Mouse (Mus musculus) MEL (cell line): ENCODE measurements around the gene Liph. TPM values are rescaled to one million over a fixed set of nuclear protein-coding genes. Genes with fewer than 3 reads are reported as not detected.

ENCODE experiments used
- DNase-seq: peaks from one replicate; pipeline ENCODE4 v3.0.0; 2011; ENCODE audit warnings: low read depth, low spot score
- H3K27ac ChIP-seq: 2 replicates; pipeline ENCODE4 v1.5.1; 2012; ENCODE audit warnings: low read depth, mild to moderate bottlenecking, control low read depth, low read length, moderate library complexity; ENCODE audit not compliant: control insufficient read depth
- H3K27me3 ChIP-seq, 2 experiments: fragments of 150-350 bp in 1 of 2; sonication (generic) in 1 of 2; 2 replicates each; pipeline ENCODE4 v1.6.1; 2012; ENCODE audit warnings: low read length in 2 of 2, mild to moderate bottlenecking in 2 of 2, improper control_type of control experiment in 1 of 2, moderate library complexity in 1 of 2; ENCODE audit not compliant: insufficient read depth in 2 of 2, control insufficient read depth in 1 of 2
- H3K36me3 ChIP-seq, 2 experiments: 2 replicates each; pipeline ENCODE4 v1.6.1; 2012 to 2014; ENCODE audit warnings: low read length in 2 of 2, improper control_type of control experiment in 1 of 2, inconsistent platforms in 1 of 2, mild to moderate bottlenecking in 1 of 2; ENCODE audit not compliant: insufficient read depth in 2 of 2, control insufficient read depth in 1 of 2
- H3K4me1 ChIP-seq, 2 experiments: fragments of 150-350 bp in 1 of 2; sonication (generic) in 1 of 2; 2 replicates each; pipeline ENCODE4 v1.6.1; 2012; ENCODE audit warnings: low read length in 2 of 2, improper control_type of control experiment in 1 of 2, mild to moderate bottlenecking in 1 of 2; ENCODE audit not compliant: insufficient read depth in 2 of 2, control insufficient read depth in 1 of 2
- H3K4me3 ChIP-seq, 2 experiments: fragments of 150-350 bp in 1 of 2; sonication (generic) in 1 of 2; 2 replicates each; pipeline ENCODE4 v1.5.1; 2012; ENCODE audit warnings: low read depth in 2 of 2, low read length in 2 of 2, mild to moderate bottlenecking in 2 of 2, moderate library complexity in 2 of 2, control low read depth in 1 of 2, improper control_type of control experiment in 1 of 2; ENCODE audit not compliant: control insufficient read depth in 1 of 2, insufficient read depth in 1 of 2
- H3K79me2 ChIP-seq: 2 replicates; pipeline ENCODE4 v1.6.1; 2012; ENCODE audit warnings: mild to moderate bottlenecking, low read length, moderate library complexity; ENCODE audit not compliant: control insufficient read depth, poor library complexity, insufficient read depth
- H3K9ac ChIP-seq: 2 replicates; pipeline ENCODE4 v1.6.1; 2012; ENCODE audit warnings: low read depth, mild to moderate bottlenecking, control low read depth, low read length, moderate library complexity; ENCODE audit not compliant: control insufficient read depth, poor library complexity, severe bottlenecking
- H3K9me3 ChIP-seq: fragments of 150-350 bp; sonication (generic); replicated peaks from 2 replicates; pipeline ENCODE4 v1.6.1; 2012; ENCODE audit warnings: mild to moderate bottlenecking, low read length, improper control_type of control experiment, moderate library complexity; ENCODE audit not compliant: insufficient read depth
- BHLHE40 ChIP-seq: IDR thresholded peaks from 2 replicates; pipeline ENCODE4 v1.6.1; 2012; ENCODE audit warnings: low read depth, mild to moderate bottlenecking, inconsistent platforms, low read length, improper control_type of control experiment, borderline replicate concordance
- ELF1 ChIP-seq: IDR thresholded peaks from 2 replicates; pipeline ENCODE4 v1.6.1; 2014; ENCODE audit warnings: low read depth, mild to moderate bottlenecking, inconsistent platforms, low read length, improper control_type of control experiment, moderate library complexity
- HCFC1 ChIP-seq: IDR thresholded peaks from 2 replicates; pipeline ENCODE4 v1.6.1; 2012; ENCODE audit warnings: low read depth, mild to moderate bottlenecking, inconsistent platforms, low read length, improper control_type of control experiment, moderate library complexity
- JUND ChIP-seq: IDR thresholded peaks from 2 replicates; pipeline ENCODE4 v1.6.1; 2011; ENCODE audit warnings: low read depth, mild to moderate bottlenecking, improper control_type of control experiment, low read length
- KAT2A ChIP-seq: conservative IDR thresholded peaks from 2 replicates; pipeline ENCODE4 v1.6.1; 2012; ENCODE audit warnings: low read depth, low read length, improper control_type of control experiment, inconsistent platforms
- MXI1 ChIP-seq: IDR thresholded peaks from 2 replicates; pipeline ENCODE4 v1.6.1; 2011; ENCODE audit warnings: mild to moderate bottlenecking, low read depth, low read length, improper control_type of control experiment
- MYB ChIP-seq: IDR thresholded peaks from 2 replicates; pipeline ENCODE4 v1.6.1; 2011; ENCODE audit warnings: mild to moderate bottlenecking, low read depth, low read length, improper control_type of control experiment
- POLR2AphosphoS2 ChIP-seq: IDR thresholded peaks from 2 replicates; pipeline ENCODE4 v1.6.1; 2011; ENCODE audit warnings: low read length, improper control_type of control experiment
- POLR2AphosphoS5 ChIP-seq: IDR thresholded peaks from 2 replicates; pipeline ENCODE4 v1.6.1; 2012; ENCODE audit warnings: low read depth, borderline replicate concordance, mild to moderate bottlenecking, inconsistent platforms, low read length, moderate library complexity, mixed read lengths
- TAL1 ChIP-seq: IDR thresholded peaks from 2 replicates; pipeline ENCODE4 v1.6.1; 2012; ENCODE audit warnings: mild to moderate bottlenecking, inconsistent platforms, low read length, moderate library complexity, mixed read lengths
- TBP ChIP-seq: IDR thresholded peaks from 2 replicates; pipeline ENCODE4 v1.8.0; 2011; ENCODE audit warnings: low read depth, low read length, improper control_type of control experiment
- TCF12 ChIP-seq: IDR thresholded peaks from 2 replicates; pipeline ENCODE4 v1.6.1; 2014; ENCODE audit warnings: low read depth, mild to moderate bottlenecking, inconsistent platforms, low read length, improper control_type of control experiment, moderate library complexity
- UBTF ChIP-seq: IDR thresholded peaks from 2 replicates; pipeline ENCODE4 v1.6.1; 2012; ENCODE audit warnings: low read depth, mild to moderate bottlenecking, inconsistent platforms, low read length, improper control_type of control experiment, moderate library complexity, borderline replicate concordance; ENCODE audit not compliant: insufficient read depth
- ZC3H11A ChIP-seq: IDR thresholded peaks from 2 replicates; pipeline ENCODE4 v1.6.1; 2012; ENCODE audit warnings: low read depth, mild to moderate bottlenecking, inconsistent platforms, low read length, improper control_type of control experiment
- ZKSCAN1 ChIP-seq: IDR thresholded peaks from 2 replicates; pipeline ENCODE4 v1.6.1; 2012; ENCODE audit warnings: low read depth, mild to moderate bottlenecking, inconsistent platforms, low read length, improper control_type of control experiment, moderate library complexity
- ZMIZ1 ChIP-seq: IDR thresholded peaks from 2 replicates; pipeline ENCODE4 v1.6.1; 2012; ENCODE audit warnings: low read depth, mild to moderate bottlenecking, inconsistent platforms, low read length, improper control_type of control experiment, moderate library complexity
- ZNF384 ChIP-seq: IDR thresholded peaks from 2 replicates; pipeline ENCODE4 v1.6.1; 2012; ENCODE audit warnings: low read depth, mild to moderate bottlenecking, inconsistent platforms, low read length, improper control_type of control experiment
- polyA plus RNA-seq, 2 experiments: library from polyadenylated mRNA; stranded (reverse) in 1 of 2; unstranded in 1 of 2; fragments of >175 nt in 1 of 2; fragments of >200 nt in 1 of 2; gene quantifications; 2 replicates each; pipeline versions ENCODE4 v1.2.1 to v1.2.4; 2012; ENCODE audit warnings: low replicate concordance in 2 of 2, low read depth in 1 of 2; ENCODE audit not compliant: insufficient read length in 2 of 2, insufficient read depth in 1 of 2, missing spikeins in 1 of 2
- total RNA-seq: library from RNA; depleted of rRNA; stranded (reverse); fragments of 300-350 nt; gene quantifications from 2 replicates; pipeline ENCODE4 v1.2.3, GENCODE M21; 2012

The Liph gene
- total and polyA plus RNA-seq, 3 experiments: not detected

DNA sequence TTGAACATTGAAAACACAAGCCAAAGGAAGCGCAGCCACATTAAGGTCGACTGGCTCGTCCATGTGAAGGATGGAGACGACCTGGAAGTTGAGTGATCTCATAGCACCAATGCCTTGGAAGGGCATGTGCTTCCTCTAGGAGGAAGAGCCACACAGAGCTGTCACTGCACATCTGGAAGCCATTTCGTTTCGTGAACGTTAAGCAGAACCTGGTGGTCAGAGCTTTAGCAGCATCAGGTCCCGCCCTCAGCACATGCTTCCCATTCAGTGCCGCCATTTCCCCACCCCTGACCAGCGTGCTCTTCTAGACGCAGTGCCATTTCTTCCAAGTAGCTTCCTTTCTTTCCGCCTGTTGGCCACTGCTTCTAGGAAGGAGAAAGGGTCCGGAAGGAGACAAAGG lies 67.0 kb downstream of the Liph start:
- no peaks in the 10 kb centered on the region for H3K9me3 ChIP-seq
- H3K4me3 ChIP-seq: no peak overlapping the region
- H3K27ac ChIP-seq: no peak overlapping the region
- H3K36me3 ChIP-seq: no peaks in the 10 kb centered on the region
- no peaks in the 10 kb centered on the region for H3K79me2 ChIP-seq
- no peaks in the 10 kb centered on the region for H3K4me1 ChIP-seq
- no peaks in the 10 kb centered on the region for H3K27me3 ChIP-seq
- TF ChIP-seq JUND: no peak
- TF ChIP-seq TAL1: no peak
- TF ChIP-seq TBP: no peak
- TF ChIP-seq MYB: no peak
- no peak for TF ChIP-seq ZKSCAN1
- no peak for TF ChIP-seq ELF1
- TF ChIP-seq ZNF384: no peak
- TF ChIP-seq POLR2AphosphoS5: no peak
- TF ChIP-seq POLR2AphosphoS2: no peak
- TF ChIP-seq HCFC1: no peak
- no peak for TF ChIP-seq ZC3H11A
- TF ChIP-seq UBTF: no peak
- no peak for TF ChIP-seq ZMIZ1
- no peak for TF ChIP-seq MXI1
- no peak for TF ChIP-seq KAT2A
- no peak overlapping the region for H3K9ac ChIP-seq
- no peak for DNase-seq

DNA sequence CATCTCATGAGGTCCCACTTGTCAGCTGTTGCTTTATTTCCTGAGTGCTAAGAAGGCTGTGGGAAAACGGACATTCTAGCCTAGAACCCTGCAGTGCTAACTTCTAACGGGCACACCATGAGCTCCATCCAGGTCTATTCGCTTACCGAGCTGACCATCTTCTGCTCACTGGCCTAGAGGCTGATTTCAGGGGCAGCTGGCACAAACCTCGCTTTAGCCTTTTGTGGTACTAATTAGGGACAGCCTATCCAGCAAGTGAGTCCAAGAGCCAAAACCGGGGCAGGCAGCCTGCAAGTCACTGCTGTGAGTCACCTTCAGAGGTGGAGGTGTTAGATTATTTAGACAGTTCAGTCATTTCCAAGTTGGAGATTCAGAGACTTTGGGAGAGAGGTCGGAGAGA lies 78.8 kb downstream of the Liph start:
- Histone ChIP-seq H3K27ac (no peak overlapping the region), H3K36me3 (no peaks in the 10 kb centered on the region), H3K27me3 (no peaks in the 10 kb centered on the region), H3K79me2 (no peaks in the 10 kb centered on the region), H3K4me3 (no peak overlapping the region)
- TF ChIP-seq HCFC1: no peak
- no peak for TF ChIP-seq TBP
- no peak for TF ChIP-seq KAT2A
- TF ChIP-seq POLR2AphosphoS5: no peak
- TF ChIP-seq TCF12: no peak
- no peak for TF ChIP-seq BHLHE40
- TF ChIP-seq, all 39 proteins: peak for 0
- no peak for DNase-seq
- H3K9ac ChIP-seq: no peak overlapping the region
- H3K9me3 ChIP-seq: no peaks in the 10 kb centered on the region
- H3K4me1 ChIP-seq: peaks cover 0 to 4% of the 10 kb centered on the region in 2 experiments; a peak in 2 of 4 replicates
